In genomic region chr19:12006361-12006947, GRCm38 (mm10) we compare ENCODE assay signal across 8 mouse cellular contexts. TPM values are rescaled to one million over a fixed set of nuclear protein-coding genes. Genes with fewer than 3 reads are reported as not detected.
A peak's percentile ranks its signal among the peaks of the same experiment; 100 is the strongest.
DNase-seq lines count a peak whose midpoint lies in the region; ATAC-seq and TF ChIP-seq lines count a peak whose summit lies in the region.

No protein-coding gene starts in this region.

- no peak for ATAC-seq in kidney, embryonic 16.5 days (ENCODE audit: low FRiP score, low TSS enrichment)
- no peak for ATAC-seq in G1E (ENCODE audit: extremely low read depth, insufficient number of reproducible peaks, low FRiP score, poor library complexity, severe bottlenecking)
- no peak; the same call in 1 of the 2 replicates for ATAC-seq in hindbrain, embryonic 13.5 days (ENCODE audit: low FRiP score)
- ATAC-seq in midbrain, embryonic 13.5 days, result peak; percentile 0; the same call in 1 of the 2 replicates

- H3K4me1 ChIP-seq in kidney, embryonic 16.5 days (ENCODE audit: insufficient read depth, low read length), result peaks cover 19% of the 10 kb centered on the region
- H3K4me1 ChIP-seq in G1E (ENCODE audit: insufficient read depth, low read depth, low read length), result peaks cover 57% of the 10 kb centered on the region
- H3K4me1 ChIP-seq in hindbrain, embryonic 13.5 days (replicated peaks), result peaks cover 23% of the 10 kb centered on the region
- peaks cover 23% of the 10 kb centered on the region for H3K4me1 ChIP-seq in midbrain, embryonic 13.5 days (replicated peaks)

- H3K4me3 ChIP-seq in kidney, embryonic 16.5 days (ENCODE audit: low read length), result peak overlapping the region; percentile 77
- peak overlapping the region; percentile 72 for H3K4me3 ChIP-seq in G1E (ENCODE audit: low read depth, low read length)
- peak overlapping the region; percentile 58 for H3K4me3 ChIP-seq in hindbrain, embryonic 13.5 days
- peak overlapping the region; percentile 59 for H3K4me3 ChIP-seq in midbrain, embryonic 13.5 days (replicated peaks)

- H3K4me2 ChIP-seq in kidney, embryonic 16.5 days (replicated peaks; ENCODE audit: low read depth, low read length), result peak overlapping the region; percentile 72
- peak overlapping the region; percentile 65 for H3K4me2 ChIP-seq in hindbrain, embryonic 13.5 days
- H3K4me2 ChIP-seq in midbrain, embryonic 13.5 days (replicated peaks), result peak overlapping the region; percentile 67

- no peak for DNase-seq in kidney, adult 9 months
- no peak for DNase-seq in G1E (ENCODE audit: low spot score)
- DNase-seq in cerebellum, postnatal 25 days, result peak; percentile 37 to 54
- DNase-seq in urinary bladder, adult 18-20 months (ENCODE audit: low spot score in 2 of 2), result no peak
- no peak for DNase-seq in layer of hippocampus, postnatal 14 days (ENCODE audit: low spot score in 2 of 2)

- no peak for TF ChIP-seq CTCF in G1E (IDR thresholded peaks at IDR 0.05; ENCODE audit: low read depth, low read length)

- no peaks in the 10 kb centered on the region for H3K36me3 ChIP-seq in kidney, embryonic 16.5 days (ENCODE audit: insufficient read depth, low read length)
- no peaks in the 10 kb centered on the region for H3K36me3 ChIP-seq in G1E (replicated peaks)
- H3K36me3 ChIP-seq in hindbrain, embryonic 13.5 days, result no peaks in the 10 kb centered on the region
- no peaks in the 10 kb centered on the region for H3K36me3 ChIP-seq in midbrain, embryonic 13.5 days

- no peaks in the 10 kb centered on the region for H3K27me3 ChIP-seq in kidney, embryonic 16.5 days (ENCODE audit: insufficient read depth, low read length)
- H3K27me3 ChIP-seq in G1E (ENCODE audit: insufficient read depth, low read length), result no peaks in the 10 kb centered on the region
- H3K27me3 ChIP-seq in hindbrain, embryonic 13.5 days, result no peaks in the 10 kb centered on the region
- no peaks in the 10 kb centered on the region for H3K27me3 ChIP-seq in midbrain, embryonic 13.5 days

- peak overlapping the region; percentile 7; the same call in 1 of the 2 replicates for H3K27ac ChIP-seq in kidney, embryonic 16.5 days (ENCODE audit: low read length)
- H3K27ac ChIP-seq in hindbrain, embryonic 13.5 days, result peak overlapping the region; percentile 30; the same call in 1 of the 2 replicates
- peak overlapping the region; percentile 44; the same call in 1 of the 2 replicates for H3K27ac ChIP-seq in midbrain, embryonic 13.5 days

- WGBS in kidney, embryonic 16.5 days, result 3% methylated on average over 17 of the region's 17 CpGs
- WGBS in hindbrain, embryonic 13.5 days, result 2% methylated on average over 17 of the region's 17 CpGs
- WGBS in midbrain, embryonic 13.5 days, result 2% methylated on average over 17 of the region's 17 CpGs

- H3K9ac ChIP-seq in kidney, embryonic 16.5 days (replicated peaks; ENCODE audit: low read length), result peak overlapping the region; percentile 67
- H3K9ac ChIP-seq in hindbrain, embryonic 13.5 days, result peak overlapping the region; percentile 68
- peak overlapping the region; percentile 63 for H3K9ac ChIP-seq in midbrain, embryonic 13.5 days (replicated peaks)

- H3K9me3 ChIP-seq in kidney, embryonic 16.5 days (ENCODE audit: low read length), result no peaks in the 10 kb centered on the region
- H3K9me3 ChIP-seq in G1E (replicated peaks), result no peaks in the 10 kb centered on the region
- no peaks in the 10 kb centered on the region for H3K9me3 ChIP-seq in hindbrain, embryonic 13.5 days
- no peaks in the 10 kb centered on the region for H3K9me3 ChIP-seq in midbrain, embryonic 13.5 days

RNA-seq across cellular contexts. Expression of gene Olfr1423, which starts 34.7 kb away (rescaled TPM):
- not detected in 2 replicates for polyA plus RNA-seq in kidney, embryonic 16.5 days (2015; fragmentation: Nextera tagmentation; extraction: Ambion mirVana)
- not detected in 2 replicates for total RNA-seq in G1E (2014; fragmentation: Nextera tagmentation)
- 0.05 and 0.12 TPM in 2 replicates for total RNA-seq in G1E (2017)
- not detected in 2 replicates for polyA plus RNA-seq in G1E (2012)
- polyA plus RNA-seq in hindbrain, embryonic 13.5 days (2015; fragmentation: Nextera tagmentation; extraction: Ambion mirVana), result not detected in 2 replicates
- not detected in 2 replicates for polyA plus RNA-seq in midbrain, embryonic 13.5 days (2015; fragmentation: Nextera tagmentation; extraction: Ambion mirVana)
- not detected for total RNA-seq in layer of hippocampus, postnatal 14 days (2021)

RNA-seq across cellular contexts. Expression of gene Osbp, which starts 40.7 kb away (rescaled TPM):
- polyA plus RNA-seq in kidney, embryonic 16.5 days (2015; fragmentation: Nextera tagmentation; extraction: Ambion mirVana), result 4.1 and 4.2 TPM in 2 replicates
- total RNA-seq in G1E (2014; fragmentation: Nextera tagmentation) (44.8 and 50.4 TPM in 2 replicates), G1E (2017) (28.9 and 32.1 TPM in 2 replicates)
- 10.2 and 12.2 TPM in 2 replicates for polyA plus RNA-seq in G1E (2012)
- polyA plus RNA-seq in hindbrain, embryonic 13.5 days (2015; fragmentation: Nextera tagmentation; extraction: Ambion mirVana), result 3.9 and 4.3 TPM in 2 replicates
- polyA plus RNA-seq in midbrain, embryonic 13.5 days (2015; fragmentation: Nextera tagmentation; extraction: Ambion mirVana), result 3.9 and 4.1 TPM in 2 replicates
- 10 to 100 TPM; 54.8 to 56.2 TPM for total RNA-seq in layer of hippocampus, postnatal 14 days (2021)

RNA-seq across cellular contexts. Expression of gene Olfr1424, which starts 56.0 kb away (rescaled TPM):
- polyA plus RNA-seq in kidney, embryonic 16.5 days (2015; fragmentation: Nextera tagmentation; extraction: Ambion mirVana), result not detected in 2 replicates
- total RNA-seq in G1E (2014; fragmentation: Nextera tagmentation), result not detected in 2 replicates
- not detected in 2 replicates for total RNA-seq in G1E (2017)
- not detected in 2 replicates for polyA plus RNA-seq in G1E (2012)
- not detected in 2 replicates for polyA plus RNA-seq in hindbrain, embryonic 13.5 days (2015; fragmentation: Nextera tagmentation; extraction: Ambion mirVana)
- polyA plus RNA-seq in midbrain, embryonic 13.5 days (2015; fragmentation: Nextera tagmentation; extraction: Ambion mirVana), result not detected in 2 replicates
- not detected for total RNA-seq in layer of hippocampus, postnatal 14 days (2021)

Comparison
In these comparisons a context has a peak if more than half of its experiments do, and no peak if none do; other contexts are left out.
1. DNase-seq: peak in cerebellum, postnatal 25 days (2 of 2); none in kidney, adult 9 months (single experiment), G1E (single experiment), urinary bladder, adult 18-20 months (0 of 2) and layer of hippocampus, postnatal 14 days (0 of 2).
2. Peak in every context shown above with its lines, with median percentiles within 50 percentile points of each other: H3K27ac ChIP-seq, H3K4me2 ChIP-seq, H3K4me3 ChIP-seq and H3K9ac ChIP-seq.